Mouse (Mus musculus) MEL (cell line): ENCODE results near the gene Rerg. TPM values are rescaled to one million over a fixed set of nuclear protein-coding genes. Genes with fewer than 3 reads are reported as not detected.

Source experiments
- DNase-seq: peaks from one replicate; pipeline ENCODE4 v3.0.0; 2011; ENCODE audit warnings: low read depth, low spot score
- H3K27ac ChIP-seq: 2 replicates; pipeline ENCODE4 v1.5.1; 2012; ENCODE audit warnings: low read depth, mild to moderate bottlenecking, control low read depth, low read length, moderate library complexity; ENCODE audit not compliant: control insufficient read depth
- H3K27me3 ChIP-seq, 2 experiments: fragments of 150-350 bp in 1 of 2; sonication (generic) in 1 of 2; 2 replicates each; pipeline ENCODE4 v1.6.1; 2012; ENCODE audit warnings: low read length in 2 of 2, mild to moderate bottlenecking in 2 of 2, improper control_type of control experiment in 1 of 2, moderate library complexity in 1 of 2; ENCODE audit not compliant: insufficient read depth in 2 of 2, control insufficient read depth in 1 of 2
- H3K36me3 ChIP-seq, 2 experiments: 2 replicates each; pipeline ENCODE4 v1.6.1; 2012 to 2014; ENCODE audit warnings: low read length in 2 of 2, improper control_type of control experiment in 1 of 2, inconsistent platforms in 1 of 2, mild to moderate bottlenecking in 1 of 2; ENCODE audit not compliant: insufficient read depth in 2 of 2, control insufficient read depth in 1 of 2
- H3K4me1 ChIP-seq, 2 experiments: fragments of 150-350 bp in 1 of 2; sonication (generic) in 1 of 2; 2 replicates each; pipeline ENCODE4 v1.6.1; 2012; ENCODE audit warnings: low read length in 2 of 2, improper control_type of control experiment in 1 of 2, mild to moderate bottlenecking in 1 of 2; ENCODE audit not compliant: insufficient read depth in 2 of 2, control insufficient read depth in 1 of 2
- H3K4me3 ChIP-seq, 2 experiments: fragments of 150-350 bp in 1 of 2; sonication (generic) in 1 of 2; 2 replicates each; pipeline ENCODE4 v1.5.1; 2012; ENCODE audit warnings: low read depth in 2 of 2, low read length in 2 of 2, mild to moderate bottlenecking in 2 of 2, moderate library complexity in 2 of 2, control low read depth in 1 of 2, improper control_type of control experiment in 1 of 2; ENCODE audit not compliant: control insufficient read depth in 1 of 2, insufficient read depth in 1 of 2
- H3K79me2 ChIP-seq: 2 replicates; pipeline ENCODE4 v1.6.1; 2012; ENCODE audit warnings: mild to moderate bottlenecking, low read length, moderate library complexity; ENCODE audit not compliant: control insufficient read depth, poor library complexity, insufficient read depth
- H3K9ac ChIP-seq: 2 replicates; pipeline ENCODE4 v1.6.1; 2012; ENCODE audit warnings: low read depth, mild to moderate bottlenecking, control low read depth, low read length, moderate library complexity; ENCODE audit not compliant: control insufficient read depth, poor library complexity, severe bottlenecking
- H3K9me3 ChIP-seq: fragments of 150-350 bp; sonication (generic); replicated peaks from 2 replicates; pipeline ENCODE4 v1.6.1; 2012; ENCODE audit warnings: mild to moderate bottlenecking, low read length, improper control_type of control experiment, moderate library complexity; ENCODE audit not compliant: insufficient read depth
- BHLHE40 ChIP-seq: IDR thresholded peaks from 2 replicates; pipeline ENCODE4 v1.6.1; 2012; ENCODE audit warnings: low read depth, mild to moderate bottlenecking, inconsistent platforms, low read length, improper control_type of control experiment, borderline replicate concordance
- CTCF ChIP-seq, 3 experiments: IDR thresholded peaks in 2 of 3; conservative IDR thresholded peaks in 1 of 3; 2 replicates each; pipeline ENCODE4 v1.5.1; 2011 to 2012; ENCODE audit warnings: low read length in 3 of 3, low read depth in 2 of 3, mild to moderate bottlenecking in 2 of 3, improper control_type of control experiment in 1 of 3, inconsistent platforms in 1 of 3, mixed read lengths in 1 of 3, moderate library complexity in 1 of 3; ENCODE audit not compliant: control insufficient read depth in 1 of 3, insufficient read depth in 1 of 3, poor library complexity in 1 of 3, severe bottlenecking in 1 of 3
- E2F4 ChIP-seq: IDR thresholded peaks from 2 replicates; pipeline ENCODE4 v1.6.1; 2011; ENCODE audit warnings: low read depth, low read length, improper control_type of control experiment, borderline replicate concordance
- EP300 ChIP-seq, 2 experiments: IDR thresholded peaks; 2 replicates each; pipeline ENCODE4 v1.6.1; 2011; ENCODE audit warnings: improper control_type of control experiment in 2 of 2, low read length in 2 of 2, low read depth in 1 of 2, mild to moderate bottlenecking in 1 of 2
- ETS1 ChIP-seq: IDR thresholded peaks from 2 replicates; pipeline ENCODE4 v1.6.1; 2012; ENCODE audit warnings: low read depth, mild to moderate bottlenecking, inconsistent platforms, low read length, improper control_type of control experiment, moderate library complexity
- GABPA ChIP-seq: IDR thresholded peaks from 2 replicates; pipeline ENCODE4 v1.6.1; 2012; ENCODE audit warnings: low read depth, mild to moderate bottlenecking, inconsistent platforms, low read length, improper control_type of control experiment, moderate library complexity
- HCFC1 ChIP-seq: IDR thresholded peaks from 2 replicates; pipeline ENCODE4 v1.6.1; 2012; ENCODE audit warnings: low read depth, mild to moderate bottlenecking, inconsistent platforms, low read length, improper control_type of control experiment, moderate library complexity
- MAX ChIP-seq: IDR thresholded peaks from 2 replicates; pipeline ENCODE4 v1.6.1; 2011; ENCODE audit warnings: low read length, improper control_type of control experiment
- MAZ ChIP-seq: IDR thresholded peaks from 2 replicates; pipeline ENCODE4 v1.6.1; 2012; ENCODE audit warnings: low read depth, mild to moderate bottlenecking, inconsistent platforms, low read length, improper control_type of control experiment
- MEF2A ChIP-seq: IDR thresholded peaks from 2 replicates; pipeline ENCODE4 v1.6.1; 2014; ENCODE audit warnings: low read depth, mild to moderate bottlenecking, inconsistent platforms, low read length, improper control_type of control experiment; ENCODE audit not compliant: poor library complexity, insufficient replicate concordance, severe bottlenecking; ENCODE audit errors: extremely low read depth
- MXI1 ChIP-seq: IDR thresholded peaks from 2 replicates; pipeline ENCODE4 v1.6.1; 2011; ENCODE audit warnings: mild to moderate bottlenecking, low read depth, low read length, improper control_type of control experiment
- MYB ChIP-seq: IDR thresholded peaks from 2 replicates; pipeline ENCODE4 v1.6.1; 2011; ENCODE audit warnings: mild to moderate bottlenecking, low read depth, low read length, improper control_type of control experiment
- MYC ChIP-seq: IDR thresholded peaks from 2 replicates; pipeline ENCODE4 v1.6.1; 2011; ENCODE audit warnings: low read depth, mild to moderate bottlenecking, low read length, improper control_type of control experiment, moderate library complexity
- NELFE ChIP-seq: IDR thresholded peaks from 2 replicates; pipeline ENCODE4 v1.6.1; 2011; ENCODE audit warnings: low read depth, low read length, improper control_type of control experiment
- NRF1 ChIP-seq: IDR thresholded peaks from 2 replicates; pipeline ENCODE4 v1.6.1; 2014; ENCODE audit warnings: low read depth, mild to moderate bottlenecking, inconsistent platforms, low read length, improper control_type of control experiment, moderate library complexity; ENCODE audit not compliant: poor library complexity, insufficient read depth, severe bottlenecking
- POLR2A ChIP-seq, 2 experiments: IDR thresholded peaks; 2 replicates each; pipeline ENCODE4 v1.6.1; 2011 to 2012; ENCODE audit warnings: low read length in 2 of 2, mild to moderate bottlenecking in 2 of 2, control low read depth in 1 of 2, improper control_type of control experiment in 1 of 2, low read depth in 1 of 2, moderate library complexity in 1 of 2; ENCODE audit not compliant: control insufficient read depth in 1 of 2, insufficient read depth in 1 of 2, poor library complexity in 1 of 2
- SIN3A ChIP-seq: IDR thresholded peaks from 2 replicates; pipeline ENCODE4 v1.6.1; 2012; ENCODE audit warnings: low read length, improper control_type of control experiment, inconsistent platforms
- SMC3 ChIP-seq: IDR thresholded peaks from 2 replicates; pipeline ENCODE4 v1.6.1; 2011; ENCODE audit warnings: low read depth, low read length, improper control_type of control experiment
- TAL1 ChIP-seq: IDR thresholded peaks from 2 replicates; pipeline ENCODE4 v1.6.1; 2012; ENCODE audit warnings: mild to moderate bottlenecking, inconsistent platforms, low read length, moderate library complexity, mixed read lengths
- TBP ChIP-seq: IDR thresholded peaks from 2 replicates; pipeline ENCODE4 v1.8.0; 2011; ENCODE audit warnings: low read depth, low read length, improper control_type of control experiment
- TCF12 ChIP-seq: IDR thresholded peaks from 2 replicates; pipeline ENCODE4 v1.6.1; 2014; ENCODE audit warnings: low read depth, mild to moderate bottlenecking, inconsistent platforms, low read length, improper control_type of control experiment, moderate library complexity
- USF1 ChIP-seq: IDR thresholded peaks from 2 replicates; pipeline ENCODE4 v1.6.1; 2014; ENCODE audit warnings: low read depth, mild to moderate bottlenecking, inconsistent platforms, low read length, improper control_type of control experiment, moderate library complexity
- ZKSCAN1 ChIP-seq: IDR thresholded peaks from 2 replicates; pipeline ENCODE4 v1.6.1; 2012; ENCODE audit warnings: low read depth, mild to moderate bottlenecking, inconsistent platforms, low read length, improper control_type of control experiment, moderate library complexity
- polyA plus RNA-seq, 2 experiments: library from polyadenylated mRNA; stranded (reverse) in 1 of 2; unstranded in 1 of 2; fragments of >175 nt in 1 of 2; fragments of >200 nt in 1 of 2; gene quantifications; 2 replicates each; pipeline versions ENCODE4 v1.2.1 to v1.2.4; 2012; ENCODE audit warnings: low replicate concordance in 2 of 2, low read depth in 1 of 2; ENCODE audit not compliant: insufficient read length in 2 of 2, insufficient read depth in 1 of 2, missing spikeins in 1 of 2
- total RNA-seq: library from RNA; depleted of rRNA; stranded (reverse); fragments of 300-350 nt; gene quantifications from 2 replicates; pipeline ENCODE4 v1.2.3, GENCODE M21; 2012

Gene Rerg
- total and polyA plus RNA-seq, 3 experiments, result not detected

DNA sequence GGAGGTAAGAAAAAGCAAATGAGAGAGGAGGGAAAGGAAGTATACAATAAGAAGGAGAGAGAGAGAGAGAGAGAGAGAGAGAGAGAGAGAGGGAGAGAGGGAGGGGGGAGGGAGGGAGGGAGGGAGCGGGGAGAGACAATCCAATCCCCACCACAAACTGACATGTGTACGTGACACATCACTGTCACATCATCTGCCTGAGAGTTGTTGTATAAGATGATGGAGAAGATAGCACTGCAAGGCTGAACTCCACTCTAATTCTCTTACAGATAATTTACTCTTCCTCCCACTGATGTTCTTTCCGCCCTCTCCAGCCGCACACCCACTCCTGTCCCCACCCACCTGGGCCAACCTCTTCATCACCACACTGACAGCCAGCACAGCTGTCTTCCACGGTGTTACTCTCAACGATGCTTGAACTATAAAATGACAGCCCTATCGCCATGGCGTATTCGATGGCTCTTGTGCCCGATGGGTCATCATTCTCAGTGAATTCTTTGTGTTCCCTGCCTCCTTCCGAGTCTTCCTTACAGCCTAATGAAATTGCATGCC is 18.2 kb upstream of the Rerg start:
- Histone ChIP-seq H3K27ac (no peak overlapping the region), H3K27me3 (no peaks in the 10 kb centered on the region), H3K4me3 (no peak overlapping the region), H3K79me2 (no peaks in the 10 kb centered on the region), H3K4me1 (no peaks in the 10 kb centered on the region), H3K9ac (no peak overlapping the region), H3K36me3 (no peaks in the 10 kb centered on the region), H3K9me3 (no peaks in the 10 kb centered on the region)
- no peak for DNase-seq
- TF ChIP-seq TCF12, result no peak
- TF ChIP-seq POLR2A (IDR thresholded peaks at IDR 0.05; ENCODE audit: control insufficient read depth in 1 of 2, insufficient read depth in 1 of 2, low read depth in 1 of 2, low read length in 2 of 2, poor library complexity in 1 of 2), result no peak
- TF ChIP-seq EP300 (IDR thresholded peaks at IDR 0.05; ENCODE audit: low read depth in 1 of 2, low read length in 2 of 2), result no peak
- TF ChIP-seq MEF2A, result no peak
- TF ChIP-seq MYB, result no peak

GRCm38 (mm10) chr6:137187426-137187825 is 17.1 kb upstream of the Rerg start:
- TF ChIP-seq MAX (no peak), ZKSCAN1 (no peak), BHLHE40 (no peak), SMC3 (no peak), TBP (no peak), GABPA (no peak), NELFE (no peak), MYB (no peak), ETS1 (no peak), CTCF (IDR thresholded peaks at IDR 0.05 in 2 of 3, conservative IDR thresholded peaks at IDR 0.05 in 1 of 3; ENCODE audit: control insufficient read depth in 1 of 3, insufficient read depth in 1 of 3, low read depth in 2 of 3, low read length in 3 of 3, poor library complexity in 1 of 3, severe bottlenecking in 1 of 3) (no peak), MAZ (no peak), MYC (no peak), NRF1 (no peak), EP300 (IDR thresholded peaks at IDR 0.05; ENCODE audit: low read depth in 1 of 2, low read length in 2 of 2) (no peak), MXI1 (no peak), HCFC1 (no peak), SIN3A (no peak), TAL1 (no peak), E2F4 (no peak), USF1 (no peak)

More at GRCm38 (mm10) chr6:137187426-137187825, 17.1 kb upstream of the Rerg start:
- Histone ChIP-seq H3K27ac (no peak overlapping the region), H3K4me1 (no peaks in the 10 kb centered on the region), H3K27me3 (no peaks in the 10 kb centered on the region), H3K79me2 (no peaks in the 10 kb centered on the region), H3K9ac (no peak overlapping the region), H3K4me3 (no peak overlapping the region), H3K9me3 (no peaks in the 10 kb centered on the region), H3K36me3 (no peaks in the 10 kb centered on the region)
- no peak for DNase-seq
